Mouse (Mus musculus) liver, embryonic 11.5 days (tissue): ENCODE data around the gene Hoxc5. TPM values are rescaled to one million over a fixed set of nuclear protein-coding genes. Genes with fewer than 3 reads are reported as not detected.

Experiments used
- ATAC-seq: fragments of 200-750 bp; cut with Nextera tagmentation; replicated peaks from 2 replicates; pipeline ENCODE4 v1.8.0; 2017; ENCODE audit warnings: moderate number of reproducible peaks, mild to moderate bottlenecking, moderate TSS enrichment, moderate library complexity; ENCODE audit not compliant: low FRiP score
- DNase-seq: peaks from one replicate; pipeline ENCODE4 v3.0.0-alpha.2; 2017; ENCODE audit warnings: low spot score
- H3K27ac ChIP-seq: fragments of 300-500 bp; sonication (generic); 2 replicates; pipeline ENCODE4 v1.5.1; 2014; ENCODE audit warnings: mild to moderate bottlenecking, low read depth, low read length, control low read depth
- H3K27me3 ChIP-seq: fragments of 300-500 bp; sonication (generic); replicated peaks from 2 replicates; pipeline ENCODE4 v1.6.1; 2014; ENCODE audit warnings: low read length, mixed read lengths; ENCODE audit not compliant: control insufficient read depth, insufficient read depth
- H3K36me3 ChIP-seq: fragments of 300-500 bp; sonication (generic); 2 replicates; pipeline ENCODE4 v1.6.1; 2014; ENCODE audit warnings: mild to moderate bottlenecking, low read length, moderate library complexity, mixed read lengths; ENCODE audit not compliant: control insufficient read depth, insufficient read depth
- H3K4me1 ChIP-seq: fragments of 300-500 bp; sonication (generic); replicated peaks from 2 replicates; pipeline ENCODE4 v1.6.1; 2014; ENCODE audit warnings: low read length, mixed read lengths; ENCODE audit not compliant: control insufficient read depth, insufficient read depth
- H3K4me2 ChIP-seq: fragments of 300-500 bp; sonication (generic); 2 replicates; pipeline ENCODE4 v1.6.1; 2014; ENCODE audit warnings: mild to moderate bottlenecking, control low read depth, moderate library complexity
- H3K4me3 ChIP-seq: fragments of 300-500 bp; sonication (generic); 2 replicates; pipeline ENCODE4 v1.5.1; 2014; ENCODE audit warnings: low read depth, low read length, control low read depth
- H3K9ac ChIP-seq: fragments of 300-500 bp; sonication (generic); 2 replicates; pipeline ENCODE4 v1.6.1; 2014; ENCODE audit warnings: low read depth, low read length, control low read depth
- H3K9me3 ChIP-seq: fragments of 300-500 bp; sonication (generic); 2 replicates; pipeline ENCODE4 v1.6.1; 2016; ENCODE audit warnings: low read length, inconsistent platforms, mixed read lengths; ENCODE audit not compliant: control insufficient read depth
- WGBS: fragments of 180-500 bp; shearing (Covaris S2); extraction: QIAGEN DNeasy Blood & Tissue Kit; methylation state at CpG from one replicate; pipeline ENCODE4 v1.1.7; 2014; 5-methylcytosine and 5-hydroxymethylcytosine counted together
- polyA plus RNA-seq: library from polyadenylated mRNA; unstranded; fragments of >200 nt; fragmentation: Nextera tagmentation; extraction: Ambion mirVana; gene quantifications from 2 replicates; pipeline ENCODE4 v1.2.1, GENCODE M21; 2014

The Hoxc5 gene
- polyA plus RNA-seq, 1 experiment from 2014 or later = 4.1 TPM

DNA sequence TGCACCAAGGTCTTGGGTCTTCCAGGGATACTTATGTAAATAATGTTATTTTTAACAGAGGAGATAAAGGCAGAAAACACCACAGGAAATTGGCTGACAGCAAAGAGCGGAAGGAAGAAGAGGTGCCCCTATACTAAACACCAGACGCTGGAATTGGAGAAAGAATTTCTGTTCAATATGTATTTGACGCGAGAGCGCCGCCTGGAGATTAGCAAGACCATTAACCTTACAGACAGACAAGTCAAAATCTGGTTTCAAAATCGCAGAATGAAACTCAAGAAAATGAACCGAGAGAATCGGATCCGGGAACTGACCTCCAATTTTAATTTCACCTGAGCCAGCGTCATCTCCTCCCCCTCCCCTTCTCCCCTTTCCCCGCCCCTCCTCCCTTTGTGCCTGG lies 3.5 kb downstream of the Hoxc5 start:
- Histone ChIP-seq H3K36me3 (no peaks in the 10 kb centered on the region), H3K9ac (no peak overlapping the region), H3K4me2 (no peak overlapping the region), H3K9me3 (no peaks in the 10 kb centered on the region), H3K4me1 (peaks cover 3% of the 10 kb centered on the region; the same call in 1 of the 2 replicates), H3K27me3 (peaks cover 99% of the 10 kb centered on the region), H3K4me3 (no peak overlapping the region), H3K27ac (no peak overlapping the region)
- DNase-seq (no peak), ATAC-seq (no peak)
- WGBS = 3% methylated on average over 12 of the region's 12 CpGs

GRCm38 (mm10) chr15:102972254-102972653 lies 5.0 kb downstream of the Hoxc5 start:
- Histone ChIP-seq H3K4me3 (no peak overlapping the region), H3K36me3 (no peaks in the 10 kb centered on the region), H3K27me3 (peaks cover 99% of the 10 kb centered on the region), H3K4me1 (no peaks in the 10 kb centered on the region), H3K9me3 (no peaks in the 10 kb centered on the region), H3K4me2 (no peak overlapping the region), H3K27ac (no peak overlapping the region), H3K9ac (no peak overlapping the region)
- no peak for DNase-seq
- no peak for ATAC-seq
- WGBS = 3% methylated on average over 21 of the region's 21 CpGs

DNA sequence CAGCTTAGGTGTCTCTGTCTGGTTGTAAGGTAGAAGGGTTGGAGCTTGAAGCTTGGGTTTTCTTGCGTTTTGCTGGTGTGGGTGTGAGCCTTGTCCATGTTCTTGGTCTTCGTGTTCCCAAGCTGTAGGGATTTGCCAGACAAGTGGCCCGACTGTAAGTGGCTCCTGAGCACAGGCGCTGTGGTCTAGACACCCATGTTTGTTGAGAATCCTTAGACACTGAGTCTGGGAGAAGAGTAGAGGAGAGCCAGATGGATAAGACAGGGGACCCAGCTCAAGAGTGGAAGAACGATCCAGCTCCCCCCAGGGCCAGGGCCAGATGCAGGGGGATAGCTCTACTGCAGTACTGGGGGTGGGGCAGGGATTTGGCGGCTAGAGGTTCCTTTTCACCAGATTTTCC lies 5.5 kb downstream of the Hoxc5 start:
- no peak for ATAC-seq
- H3K27ac ChIP-seq = no peak overlapping the region
- H3K4me1 ChIP-seq = no peaks in the 10 kb centered on the region
- H3K4me2 ChIP-seq = no peak overlapping the region
- no peak overlapping the region for H3K9ac ChIP-seq
- H3K9me3 ChIP-seq = no peaks in the 10 kb centered on the region
- WGBS = 3% methylated on average over 6 of the region's 6 CpGs
- H3K27me3 ChIP-seq = peaks cover 99% of the 10 kb centered on the region
- peak; percentile 38 for DNase-seq
- no peaks in the 10 kb centered on the region for H3K36me3 ChIP-seq
- H3K4me3 ChIP-seq = no peak overlapping the region

GRCm38 (mm10) chr15:102975034-102975433 lies 7.8 kb downstream of the Hoxc5 start:
- ATAC-seq = no peak
- no peaks in the 10 kb centered on the region for H3K36me3 ChIP-seq
- peaks cover 100% of the 10 kb centered on the region for H3K27me3 ChIP-seq
- no peak overlapping the region for H3K4me2 ChIP-seq
- 6% methylated on average over 7 of the region's 7 CpGs for WGBS
- no peak overlapping the region for H3K27ac ChIP-seq
- DNase-seq = no peak
- no peak overlapping the region for H3K9ac ChIP-seq
- no peaks in the 10 kb centered on the region for H3K4me1 ChIP-seq
- no peak overlapping the region for H3K4me3 ChIP-seq
- H3K9me3 ChIP-seq = no peaks in the 10 kb centered on the region

GRCm38 (mm10) chr15:102975688-102976111 lies 8.5 kb downstream of the Hoxc5 start:
- H3K4me2 ChIP-seq = no peak overlapping the region
- DNase-seq (peak; percentile 42), ATAC-seq (no peak)
- H3K4me1 ChIP-seq = no peaks in the 10 kb centered on the region
- peaks cover 100% of the 10 kb centered on the region for H3K27me3 ChIP-seq
- H3K9ac ChIP-seq = no peak overlapping the region
- 3% methylated on average over 21 of the region's 21 CpGs for WGBS
- no peak overlapping the region for H3K27ac ChIP-seq
- H3K36me3 ChIP-seq = no peaks in the 10 kb centered on the region
- no peak overlapping the region for H3K4me3 ChIP-seq
- H3K9me3 ChIP-seq = no peaks in the 10 kb centered on the region

DNA sequence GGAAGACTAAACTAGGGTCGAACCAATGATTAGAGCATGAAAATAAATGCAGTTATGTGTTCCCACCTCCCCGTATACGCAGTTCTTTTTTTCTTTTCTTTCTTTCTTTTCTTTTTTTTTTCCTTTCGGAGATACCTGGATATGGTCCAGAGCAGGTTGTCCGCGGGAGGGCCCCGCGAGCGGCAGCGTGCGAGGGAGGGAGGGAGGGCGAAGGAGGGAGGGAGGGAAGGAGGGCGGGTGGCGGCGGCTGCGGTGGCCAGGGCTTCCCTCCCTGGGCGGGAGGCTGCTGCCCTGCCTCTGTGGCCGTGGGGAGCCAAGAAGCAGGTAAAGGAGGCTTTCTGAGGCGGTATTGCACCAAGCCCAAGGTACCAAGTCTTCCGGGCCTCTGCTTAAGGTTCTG lies 8.9 kb downstream of the Hoxc5 start, which contains the start of gene Hoxc9:
Hoxc9 (plus strand) TSS at position 269 of the 400 bp plus-strand sequence.
- 4% methylated on average over 17 of the region's 20 CpGs for WGBS
- Histone ChIP-seq H3K9me3 (no peaks in the 10 kb centered on the region), H3K4me2 (peak within 1 kb of the TSS; percentile 13; the same call in 1 of the 2 replicates), H3K4me1 (no peaks in the 10 kb centered on the region), H3K36me3 (no peaks in the 10 kb centered on the region), H3K27me3 (peaks cover 100% of the 10 kb centered on the region), H3K27ac (no peak within 1 kb of the TSS), H3K4me3 (0 out of 2 replicates have a peak within 1 kb of the TSS, but pooled peaks have one; percentile 1), H3K9ac (no peak within 1 kb of the TSS)
- no peak for ATAC-seq
- DNase-seq = no peak

DNA sequence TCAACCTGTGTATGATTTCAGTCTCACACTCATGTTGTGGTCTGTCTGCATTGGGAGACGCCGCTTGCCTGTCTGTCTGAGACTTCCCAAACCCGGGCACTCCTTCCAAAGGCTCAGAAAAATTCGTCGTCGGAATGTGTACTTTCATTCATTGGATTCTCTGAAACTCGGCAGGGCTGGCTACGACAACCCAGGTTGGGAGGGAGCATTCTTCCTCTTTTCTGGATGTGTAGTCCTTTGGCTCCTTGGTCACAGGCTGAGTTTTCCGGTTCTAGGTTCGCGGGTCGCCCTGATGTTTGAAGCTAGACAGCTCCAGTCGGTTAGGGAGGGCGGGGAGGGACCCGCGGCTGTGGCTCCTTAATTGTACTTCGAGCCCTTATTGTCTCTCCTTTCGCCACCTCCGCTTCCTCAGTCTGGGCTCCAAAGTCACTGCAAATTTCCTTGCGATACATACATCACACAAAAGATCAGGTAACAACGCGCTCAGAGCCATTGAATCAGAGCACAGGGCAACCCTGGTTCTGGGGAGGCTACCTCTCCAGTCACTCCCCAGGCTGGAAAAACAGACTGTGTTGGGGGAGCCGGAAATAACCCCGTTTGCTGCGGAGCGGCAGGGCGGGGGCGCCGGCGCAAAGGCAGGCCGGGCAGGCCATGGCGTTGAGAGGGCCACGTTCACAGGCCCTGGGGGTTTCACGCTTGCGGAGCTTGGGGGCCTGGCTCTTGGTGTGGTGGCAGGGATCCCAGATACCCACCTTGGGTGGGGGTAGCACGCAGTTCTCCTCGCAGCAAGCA lies 9.6 kb downstream of the Hoxc5 start:
- H3K36me3 ChIP-seq = no peaks in the 10 kb centered on the region
- no peak overlapping the region for H3K27ac ChIP-seq
- ATAC-seq (no peak), DNase-seq (peak; percentile 38)
- H3K9ac ChIP-seq = no peak overlapping the region
- 2% methylated on average over 37 of the region's 37 CpGs for WGBS
- peak overlapping the region; percentile 13; the same call in 1 of the 2 replicates for H3K4me2 ChIP-seq
- H3K4me3 ChIP-seq = 0 out of 2 replicates have a peak overlapping the region, but pooled peaks have one; percentile 1
- no peaks in the 10 kb centered on the region for H3K9me3 ChIP-seq
- peaks cover 100% of the 10 kb centered on the region for H3K27me3 ChIP-seq
- H3K4me1 ChIP-seq = peaks cover 3% of the 10 kb centered on the region

DNA sequence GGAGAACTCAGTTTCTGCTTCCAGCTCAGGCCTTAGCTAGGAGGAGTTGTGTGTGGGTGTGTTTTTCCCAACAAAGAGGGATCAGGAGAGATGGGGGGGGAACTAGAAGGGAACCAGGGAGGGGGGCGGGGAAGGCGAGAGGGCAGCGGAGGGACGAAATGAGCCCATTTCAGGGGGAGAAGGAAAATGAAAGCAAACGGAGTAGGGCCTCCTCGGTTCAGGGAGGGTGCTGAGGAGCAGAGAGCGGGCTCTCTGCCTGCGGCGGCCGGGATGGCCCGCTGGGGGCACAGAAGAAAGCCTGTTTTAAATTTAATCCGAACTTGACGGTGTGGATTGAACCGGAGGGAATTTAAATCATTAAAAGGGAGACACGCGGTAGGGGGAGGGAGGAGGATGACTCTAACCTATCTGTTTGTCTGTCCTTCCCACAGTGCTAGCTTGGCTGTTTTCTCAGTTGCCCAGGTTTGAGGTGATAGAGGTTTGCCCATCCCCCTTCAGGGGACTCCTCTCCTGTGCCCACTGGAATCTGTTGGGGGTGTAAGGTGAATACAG lies 10.3 kb downstream of the Hoxc5 start:
- no peak for ATAC-seq
- 3% methylated on average over 16 of the region's 16 CpGs for WGBS
- Histone ChIP-seq H3K4me2 (peak overlapping the region; percentile 13; the same call in 1 of the 2 replicates), H3K4me1 (peaks cover 4% of the 10 kb centered on the region), H3K9ac (no peak overlapping the region), H3K27ac (no peak overlapping the region), H3K4me3 (0 out of 2 replicates have a peak overlapping the region, but pooled peaks have one; percentile 1), H3K27me3 (peaks cover 100% of the 10 kb centered on the region), H3K9me3 (no peaks in the 10 kb centered on the region), H3K36me3 (no peaks in the 10 kb centered on the region)
- DNase-seq = no peak
